Mouse (Mus musculus) embryonic fibroblast, embryonic 13.5 days (primary cell): Measurements from ENCODE around the gene Nktr. TPM values are rescaled to one million over a fixed set of nuclear protein-coding genes. Genes with fewer than 3 reads are reported as not detected.
A peak's percentile ranks its signal among the peaks of the same experiment; 100 is the strongest.

Experiments used
- H3K27ac ChIP-seq: 2 replicates; pipeline ENCODE4 v1.5.1; 2012; ENCODE audit warnings: low read length, control low read depth, inconsistent platforms; ENCODE audit not compliant: insufficient read depth
- H3K4me1 ChIP-seq: 2 replicates; pipeline ENCODE4 v1.6.1; 2011; ENCODE audit warnings: low read length; ENCODE audit not compliant: control insufficient read depth, insufficient read depth
- H3K4me3 ChIP-seq: 2 replicates; pipeline ENCODE4 v1.5.1; 2011; ENCODE audit warnings: mild to moderate bottlenecking, control low read depth, low read length; ENCODE audit not compliant: insufficient read depth
- CTCF ChIP-seq: IDR thresholded peaks from 2 replicates; pipeline ENCODE4 v1.5.1; 2011; ENCODE audit warnings: mild to moderate bottlenecking, control low read depth, low read length, moderate library complexity, borderline replicate concordance; ENCODE audit not compliant: insufficient read depth
- POLR2A ChIP-seq: IDR thresholded peaks from 2 replicates; pipeline ENCODE4 v1.6.1; 2011; ENCODE audit warnings: low read depth, mild to moderate bottlenecking, control low read depth, low read length, moderate library complexity
- polyA plus RNA-seq: library from polyadenylated mRNA; stranded (reverse); fragments of >200 nt; gene quantifications from 2 replicates; pipeline ENCODE4 v1.2.4, GENCODE M21; 2011; ENCODE audit warnings: low read depth; ENCODE audit not compliant: missing spikeins, insufficient read length

Nktr gene
- polyA plus RNA-seq, 1 experiment = 169 TPM

DNA sequence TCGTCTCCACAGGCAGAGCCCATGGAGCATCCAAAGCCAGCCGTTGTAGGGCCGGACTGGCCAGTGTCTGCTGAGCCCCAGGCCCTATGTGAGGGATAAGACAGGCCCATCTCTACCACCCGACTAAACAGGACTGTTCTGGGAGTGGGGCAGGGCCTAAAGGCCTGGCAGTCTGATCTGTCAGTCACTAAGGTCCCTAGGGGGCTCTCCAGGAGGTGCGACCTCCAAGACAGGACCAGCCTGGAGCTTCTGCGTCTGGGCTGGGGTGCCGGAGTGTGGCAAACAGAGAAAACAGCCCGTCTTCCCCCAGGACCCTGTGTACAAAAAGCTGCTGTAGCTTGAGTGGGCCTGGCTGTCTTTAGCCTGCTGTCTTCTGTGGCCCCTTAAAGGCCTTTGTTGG, 42.8 kb downstream of the Nktr start:
- TF ChIP-seq POLR2A (no peak), CTCF (no peak)
- Histone ChIP-seq H3K4me1 (peaks cover 12% of the 10 kb centered on the region), H3K27ac (0 out of 2 replicates have a peak overlapping the region, but pooled peaks have one; percentile 1), H3K4me3 (no peak overlapping the region)

DNA sequence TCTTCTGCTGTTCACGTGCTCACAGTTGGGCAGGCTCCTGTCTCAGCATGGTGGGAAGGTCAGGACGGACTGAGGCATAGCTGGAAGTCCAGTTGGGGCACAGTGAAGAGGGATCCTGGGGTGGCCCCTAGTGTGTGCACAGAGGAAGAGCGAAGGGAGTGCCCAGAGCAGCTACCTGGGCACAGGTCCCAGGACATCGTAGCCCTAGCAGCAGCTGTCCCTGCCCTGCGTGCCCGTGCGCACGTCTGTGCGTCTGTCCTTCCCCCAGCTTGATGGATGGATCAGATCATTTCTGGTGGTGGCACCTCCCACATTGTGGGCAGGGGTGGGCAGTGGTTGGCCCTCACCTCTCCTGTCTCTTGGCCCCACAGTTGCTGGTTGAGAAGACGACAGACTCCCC, 43.3 kb downstream of the Nktr start:
- Histone ChIP-seq H3K27ac (no peak overlapping the region), H3K4me1 (peaks cover 9% of the 10 kb centered on the region), H3K4me3 (no peak overlapping the region)
- no peak for TF ChIP-seq POLR2A
- TF ChIP-seq CTCF = no peak

DNA sequence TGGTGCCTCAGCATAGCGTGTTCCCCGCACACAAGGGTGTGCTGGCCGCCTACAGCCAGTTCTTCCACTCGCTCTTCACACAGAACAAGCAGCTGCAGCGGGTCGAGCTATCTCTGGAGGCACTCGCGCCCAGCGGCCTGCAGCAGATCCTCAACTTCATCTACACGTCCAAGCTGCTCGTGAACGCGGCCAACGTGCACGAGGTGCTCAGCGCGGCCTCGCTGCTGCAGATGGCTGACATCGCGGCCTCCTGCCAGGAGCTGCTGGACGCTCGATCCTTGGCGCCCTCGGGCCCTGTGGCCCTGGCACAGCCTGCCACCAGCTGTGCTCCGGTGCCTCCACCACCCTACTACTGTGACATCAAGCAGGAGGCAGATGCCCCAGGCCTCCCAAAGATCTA, 43.8 kb downstream of the Nktr start:
- no peak overlapping the region for H3K27ac ChIP-seq
- H3K4me3 ChIP-seq = no peak overlapping the region
- TF ChIP-seq POLR2A (no peak), CTCF (no peak)
- H3K4me1 ChIP-seq = peaks cover 6% of the 10 kb centered on the region

DNA sequence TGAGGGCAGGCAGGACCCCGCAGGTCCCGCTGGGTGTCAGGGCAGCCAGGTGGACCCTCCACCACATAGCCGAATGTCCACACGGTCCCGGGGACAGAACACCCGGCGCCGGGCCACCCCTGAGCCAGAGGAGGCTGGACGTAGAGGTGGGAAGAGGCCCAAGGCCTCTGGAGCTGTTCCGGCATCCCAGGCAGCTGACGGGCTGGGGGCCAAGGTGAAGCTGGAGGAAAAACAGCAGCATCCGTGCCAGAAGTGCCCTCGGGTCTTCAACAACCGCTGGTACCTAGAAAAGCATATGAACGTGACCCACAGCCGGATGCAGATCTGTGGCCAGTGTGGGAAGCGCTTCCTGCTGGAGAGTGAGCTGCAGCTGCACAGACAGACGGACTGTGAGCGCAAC, 44.7 kb downstream of the Nktr start:
- TF ChIP-seq POLR2A = no peak
- TF ChIP-seq CTCF = no peak
- Histone ChIP-seq H3K4me1 (peaks cover 5% of the 10 kb centered on the region), H3K27ac (no peak overlapping the region), H3K4me3 (no peak overlapping the region)

DNA sequence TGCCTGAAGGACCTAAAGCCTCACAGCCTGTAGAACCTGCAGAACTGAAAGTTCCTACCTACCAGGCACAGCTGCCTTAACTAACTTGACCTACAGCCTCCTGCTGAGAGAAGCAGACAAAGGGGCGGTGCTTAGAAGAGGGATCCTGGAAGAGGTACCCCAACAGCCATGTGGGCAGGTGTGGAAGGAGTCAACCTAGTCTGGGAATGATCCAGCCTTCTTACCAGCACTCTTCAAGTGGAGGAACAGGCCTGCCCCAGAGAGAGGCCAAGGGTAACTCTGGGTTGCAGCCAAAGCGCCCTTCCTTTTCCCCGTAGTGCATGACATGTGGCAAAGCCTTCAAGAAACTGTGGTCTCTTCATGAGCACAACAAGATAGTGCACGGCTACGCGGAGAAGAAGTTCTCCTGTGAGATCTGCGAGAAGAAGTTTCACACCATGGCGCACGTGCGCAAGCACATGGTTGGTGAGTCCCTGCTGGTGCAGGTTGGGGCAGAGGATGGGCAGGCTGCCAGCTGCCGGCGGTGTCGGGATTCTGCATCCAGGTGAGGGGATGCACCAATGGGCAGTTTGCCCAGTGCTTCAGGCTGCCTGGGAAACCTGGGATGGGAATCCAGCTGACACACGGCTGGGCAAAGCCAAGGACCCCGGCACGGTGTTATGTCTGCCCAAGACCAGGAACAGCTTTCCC, 46.3 kb downstream of the Nktr start:
- TF ChIP-seq POLR2A = no peak
- TF ChIP-seq CTCF = no peak
- H3K4me3 ChIP-seq = no peak overlapping the region
- H3K4me1 ChIP-seq = peaks cover 5% of the 10 kb centered on the region; the same call in 1 of the 2 replicates
- H3K27ac ChIP-seq = no peak overlapping the region

DNA sequence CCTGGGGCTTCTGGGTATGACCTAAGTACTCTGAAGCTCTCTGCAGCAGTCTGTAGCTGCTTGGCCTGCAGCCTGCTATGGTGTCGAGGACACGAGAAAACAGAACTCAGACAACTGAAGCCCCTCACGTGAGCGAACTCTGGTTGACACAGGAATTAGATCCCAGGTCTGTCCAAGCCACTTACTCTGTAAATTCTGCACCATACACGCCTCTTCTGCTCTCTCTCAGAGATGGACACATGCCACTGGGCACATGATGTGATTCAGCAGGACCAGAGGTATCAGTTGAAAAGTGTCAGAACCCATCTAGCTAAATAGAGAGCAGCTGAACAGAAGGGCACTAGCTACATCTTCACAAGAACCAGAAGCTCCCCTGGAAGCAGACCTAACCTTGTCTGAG, 53.4 kb downstream of the Nktr start:
- Histone ChIP-seq H3K4me3 (no peak overlapping the region), H3K27ac (no peak overlapping the region), H3K4me1 (no peaks in the 10 kb centered on the region)
- TF ChIP-seq CTCF = no peak
- TF ChIP-seq POLR2A = no peak

DNA sequence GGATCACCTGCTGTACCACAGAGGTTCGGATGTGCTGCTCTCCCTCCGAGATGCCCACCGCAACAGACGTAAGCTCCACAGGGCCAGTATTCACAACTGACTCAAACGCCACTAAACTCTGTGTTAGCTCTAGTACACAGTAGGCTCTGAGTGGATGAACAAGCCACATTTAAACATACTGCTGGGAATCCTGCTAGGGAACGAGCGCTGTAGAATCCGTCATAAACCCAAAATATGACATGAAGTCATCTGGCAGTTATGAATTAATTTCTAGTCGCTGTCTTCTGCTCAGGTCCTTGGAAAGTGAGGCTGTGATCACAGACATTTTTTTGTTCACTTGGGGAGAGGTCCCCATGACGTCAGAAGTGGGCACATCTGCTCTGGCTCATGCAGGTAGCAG, 57.0 kb downstream of the Nktr start:
- TF ChIP-seq CTCF (no peak), POLR2A (no peak)
- no peaks in the 10 kb centered on the region for H3K4me1 ChIP-seq

DNA sequence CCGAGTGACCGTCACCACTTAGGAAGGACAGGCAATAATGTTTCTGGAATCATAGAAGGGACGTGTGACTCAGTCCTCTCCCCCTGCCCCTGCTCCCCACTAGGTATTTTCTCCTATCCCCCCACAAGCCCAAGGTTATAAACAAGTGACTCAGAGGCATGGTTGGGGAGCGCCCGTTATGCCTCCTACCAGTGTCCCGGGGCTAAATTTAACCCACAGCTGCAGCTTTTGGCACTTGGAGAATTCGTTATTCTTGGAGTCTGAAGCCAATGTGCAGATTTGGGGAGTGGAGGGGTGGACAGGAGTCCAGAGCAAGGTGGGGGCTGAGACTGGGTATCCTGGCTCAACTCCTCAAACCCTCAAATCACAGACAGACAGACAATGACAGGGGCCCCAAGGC, 57.5 kb downstream of the Nktr start:
- no peak overlapping the region for H3K4me3 ChIP-seq
- H3K27ac ChIP-seq = no peak overlapping the region
- no peaks in the 10 kb centered on the region for H3K4me1 ChIP-seq
- TF ChIP-seq POLR2A (no peak), CTCF (no peak)

More for the DNA sequence above, 57.0 kb downstream of the Nktr start:
- H3K4me3 ChIP-seq = no peak overlapping the region
- no peak overlapping the region for H3K27ac ChIP-seq

DNA sequence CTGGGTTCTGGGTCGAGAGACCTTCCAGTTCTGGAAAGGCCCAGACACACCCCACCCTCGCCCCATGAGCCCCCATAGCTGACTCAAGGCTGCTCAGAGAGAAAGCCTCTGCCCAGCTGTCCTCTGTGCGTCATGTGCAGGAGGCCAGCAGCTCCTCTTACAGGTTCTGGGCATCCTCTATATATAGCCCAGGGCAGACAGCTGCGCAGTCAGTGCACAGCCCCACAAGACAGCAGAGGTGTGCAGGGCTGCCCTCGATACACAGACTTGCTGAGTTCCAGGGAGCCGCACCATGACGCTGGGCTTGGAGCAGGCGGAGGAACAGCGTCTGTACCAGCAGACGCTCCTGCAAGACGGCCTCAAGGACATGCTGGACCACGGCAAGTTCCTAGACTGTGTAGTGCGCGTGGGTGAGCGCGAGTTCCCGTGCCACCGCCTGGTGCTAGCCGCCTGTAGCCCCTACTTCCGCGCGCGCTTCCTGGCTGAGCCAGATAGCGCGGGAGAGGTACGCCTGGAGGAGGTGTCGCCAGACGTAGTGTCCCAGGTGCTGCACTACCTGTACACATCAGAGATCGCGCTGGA, 58.6 kb downstream of the Nktr start, which contains the start of gene Klhl40:
TSS of gene Klhl40 (plus strand) at position 124 of the 582 bp plus-strand sequence.
- no peaks in the 10 kb centered on the region for H3K4me1 ChIP-seq
- H3K4me3 ChIP-seq = no peak within 1 kb of the TSS
- TF ChIP-seq CTCF (no peak), POLR2A (no peak)
- H3K27ac ChIP-seq = no peak within 1 kb of the TSS

DNA sequence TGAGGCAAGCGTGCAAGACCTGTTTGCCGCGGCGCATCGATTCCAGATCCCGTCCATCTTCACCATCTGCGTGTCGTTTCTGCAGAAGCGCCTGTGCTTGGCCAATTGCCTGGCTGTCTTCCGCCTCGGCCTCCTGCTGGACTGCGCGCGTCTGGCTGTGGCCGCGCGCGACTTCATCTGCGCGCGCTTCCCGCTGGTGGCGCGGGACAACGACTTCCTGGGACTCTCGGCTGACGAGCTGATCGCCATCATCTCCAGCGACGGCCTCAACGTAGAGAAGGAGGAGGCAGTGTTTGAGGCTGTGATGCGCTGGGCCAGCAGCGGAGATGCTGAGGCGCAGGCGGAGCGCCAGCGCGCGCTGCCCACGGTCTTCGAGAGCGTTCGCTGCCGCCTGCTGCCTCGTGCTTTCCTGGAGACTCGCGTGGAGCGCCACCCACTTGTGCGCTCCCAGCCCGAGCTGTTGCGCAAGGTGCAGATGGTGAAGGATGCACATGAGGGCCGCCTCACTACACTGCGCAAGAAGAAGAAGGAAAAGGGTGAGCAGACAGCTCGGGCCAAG, 59.2 kb downstream of the Nktr start:
- H3K4me3 ChIP-seq = no peak overlapping the region
- H3K4me1 ChIP-seq = no peaks in the 10 kb centered on the region
- H3K27ac ChIP-seq = no peak overlapping the region
- TF ChIP-seq CTCF (no peak), POLR2A (no peak)
